ENCODE assay signal across 15 mouse cellular contexts in the genomic region with DNA sequence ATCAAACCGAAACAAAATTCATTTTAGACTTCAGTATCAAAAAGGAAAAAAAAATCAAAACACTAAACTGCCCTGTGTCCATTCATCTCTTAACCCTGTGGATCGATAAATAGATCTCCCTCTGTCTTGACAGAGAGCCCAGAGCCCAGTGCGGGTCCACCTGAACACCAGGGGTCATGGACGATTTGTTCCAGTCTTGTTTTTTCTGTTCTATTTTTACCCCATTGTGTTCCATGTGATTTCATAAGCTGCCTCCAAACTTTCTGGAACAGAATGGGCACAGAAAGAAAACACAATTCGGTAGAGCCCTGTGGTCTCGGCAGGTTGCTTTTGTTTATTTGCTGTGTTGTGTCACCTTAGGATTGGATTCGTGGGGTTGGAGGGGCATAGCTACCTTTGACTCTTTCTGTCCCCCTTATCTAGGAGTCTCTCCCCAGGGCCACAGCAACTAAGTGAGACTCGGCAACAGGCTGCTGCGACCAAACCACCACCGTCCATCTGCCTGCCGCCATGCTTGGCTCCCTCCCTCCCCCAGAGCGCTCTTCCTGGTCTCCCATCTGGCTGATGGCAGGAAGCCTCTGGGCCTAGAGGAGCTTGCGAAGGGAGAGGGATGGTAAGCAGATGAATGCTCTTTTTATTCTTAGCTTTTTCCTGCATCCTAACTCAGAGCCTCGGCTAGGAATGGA. TPM values are rescaled to one million over a fixed set of nuclear protein-coding genes. Genes with fewer than 3 reads are reported as not detected.
DNase-seq lines count a peak whose midpoint lies in the region; ATAC-seq and TF ChIP-seq lines count a peak whose summit lies in the region.
"Had no signal": no experiment of that assay in that cellular context is flagged by ENCODE, and none has a peak within 500 bp of the region (broad histone marks: within the 10 kb centered on the region; RNA-seq: fewer than 3 reads in every experiment).

No protein-coding gene starts in this region.

- TF ChIP-seq CTCF in heart, adult 2 months (IDR thresholded peaks at IDR 0.05): peak; percentile 19; the same call in 1 of the 2 replicates

- no peaks in the 10 kb centered on the region for H3K27me3 ChIP-seq in heart, adult 2 months (ENCODE audit: control insufficient read depth, insufficient read depth, low read length)
- H3K27me3 ChIP-seq in heart, embryonic 10.5 days (ENCODE audit: insufficient read depth, poor library complexity, severe bottlenecking): no peaks in the 10 kb centered on the region
- H3K27me3 ChIP-seq in embryonic facial prominence, embryonic 15.5 days: no peaks in the 10 kb centered on the region
- H3K27me3 ChIP-seq: midbrain, embryonic 13.5 days; neural tube, embryonic 15.5 days had no signal

- peaks cover 14% of the 10 kb centered on the region for H3K4me1 ChIP-seq in heart, adult 2 months (ENCODE audit: control insufficient read depth, insufficient read depth, low read length)
- H3K4me1 ChIP-seq in heart, embryonic 10.5 days: peaks cover 30% of the 10 kb centered on the region
- peaks cover 41% of the 10 kb centered on the region for H3K4me1 ChIP-seq in embryonic facial prominence, embryonic 15.5 days

- TF ChIP-seq EP300 in heart, adult 2 months (IDR thresholded peaks at IDR 0.05; ENCODE audit: insufficient read depth, low read depth, low read length): 0 out of 2 replicates have a peak, but pooled peaks have one; percentile 10

- H3K36me3 ChIP-seq in heart, adult 2 months (ENCODE audit: control insufficient read depth, insufficient read depth, low read length): no peaks in the 10 kb centered on the region
- H3K36me3 ChIP-seq in heart, embryonic 10.5 days: peaks cover 29% of the 10 kb centered on the region
- H3K36me3 ChIP-seq in embryonic facial prominence, embryonic 15.5 days: peaks cover 21% of the 10 kb centered on the region

- ATAC-seq in embryonic facial prominence, embryonic 15.5 days (ENCODE audit: insufficient number of reproducible peaks, low FRiP score, low TSS enrichment, low read depth): no peak
- ATAC-seq: intestine, embryonic 16.5 days; midbrain, embryonic 13.5 days had no signal

- intact Hi-C loops in heart, adult 2 months (cut with DNase I): no loop called here
- intact Hi-C loops in left cerebral cortex, postnatal 4 days (cut with DNase I): no loop called here
- intact Hi-C loops in left cerebral cortex, postnatal 36 days (cut with DNase I): no loop called here

- H3K27ac ChIP-seq in heart, adult 2 months: peak overlapping the region; percentile 58
- H3K27ac ChIP-seq in heart, embryonic 10.5 days: no peak overlapping the region
- H3K27ac ChIP-seq in embryonic facial prominence, embryonic 15.5 days (replicated peaks): peak overlapping the region; percentile 22; the same call in 1 of the 2 replicates
- H3K27ac ChIP-seq: midbrain, embryonic 13.5 days; neural tube, embryonic 15.5 days had no signal

- H3K9ac ChIP-seq in heart, adult 2 months (ENCODE audit: low read depth, low read length): peak overlapping the region; percentile 21; the same call in 1 of the 2 replicates
- H3K9ac ChIP-seq in embryonic facial prominence, embryonic 15.5 days: no peak overlapping the region
- H3K9ac ChIP-seq: midbrain, embryonic 13.5 days; neural tube, embryonic 15.5 days had no signal

- H3K79me2 ChIP-seq in heart, adult 2 months (replicated peaks; ENCODE audit: control insufficient read depth, insufficient read depth, low read length): no peaks in the 10 kb centered on the region

- peak overlapping the region; percentile 14; the same call in 1 of the 2 replicates for H3K4me3 ChIP-seq in heart, adult 2 months
- no peak overlapping the region for H3K4me3 ChIP-seq in heart, embryonic 10.5 days
- H3K4me3 ChIP-seq in embryonic facial prominence, embryonic 15.5 days (replicated peaks): no peak overlapping the region
- H3K4me3 ChIP-seq: midbrain, embryonic 13.5 days; neural tube, embryonic 15.5 days had no signal

- no peak for TF ChIP-seq POLR2A in heart, adult 2 months (IDR thresholded peaks at IDR 0.05; ENCODE audit: insufficient read depth, low read depth, low read length)

- no peak for DNase-seq in heart, adult 2 months
- DNase-seq in heart, embryonic 10.5 days (ENCODE audit: low spot score): no peak
- DNase-seq in left cerebral cortex, postnatal 4 days: peak; percentile 58
- no peak for DNase-seq in left cerebral cortex, postnatal 36 days (ENCODE audit: low spot score in 2 of 2)
- DNase-seq in adipocyte (ENCODE audit: low spot score): peak; percentile 44
- no peak for DNase-seq in retina, postnatal 1 day
- DNase-seq in gastrocnemius, postnatal 10 days: no peak
- DNase-seq: lung, postnatal 14 days; thymus, adult 18-20 months had no signal

- H3K4me2 ChIP-seq in embryonic facial prominence, embryonic 15.5 days (replicated peaks): no peak overlapping the region
- H3K4me2 ChIP-seq: midbrain, embryonic 13.5 days; neural tube, embryonic 15.5 days had no signal

- H3K9me3 ChIP-seq in heart, embryonic 10.5 days: no peaks in the 10 kb centered on the region
- H3K9me3 ChIP-seq in embryonic facial prominence, embryonic 15.5 days (replicated peaks): no peaks in the 10 kb centered on the region
- H3K9me3 ChIP-seq: midbrain, embryonic 13.5 days; neural tube, embryonic 15.5 days had no signal

- WGBS in heart, adult 2 months: 35% methylated on average over 14 of the region's 14 CpGs
- 56% methylated on average over 14 of the region's 14 CpGs for WGBS in heart, embryonic 10.5 days
- 61% methylated on average over 14 of the region's 14 CpGs for WGBS in embryonic facial prominence, embryonic 15.5 days

RNA-seq across cellular contexts. Expression of a gene that starts 12.7 kb away (rescaled TPM):
- not detected for total RNA-seq in heart, adult 2 months (2021)
- 0.18 TPM in 1 of 2 replicates, not detected in the other for polyA plus RNA-seq in heart, adult 2 months (2012; rRNA removed)
- polyA plus RNA-seq in heart, embryonic 10.5 days (2016; fragmentation: Nextera tagmentation; extraction: Ambion mirVana): 0.15 and 0.34 TPM in 2 replicates
- not detected for total RNA-seq in left cerebral cortex, postnatal 4 days (2021)
- not detected for total RNA-seq in left cerebral cortex, postnatal 36 days (2021)
- 1.6 and 2.1 TPM in 2 replicates for polyA plus RNA-seq in embryonic facial prominence, embryonic 15.5 days (2015; fragmentation: Nextera tagmentation; extraction: Ambion mirVana)
- total RNA-seq in gastrocnemius, postnatal 10 days (2021): not detected
- total RNA-seq: gastrocnemius, postnatal 4 days had no signal
- polyA plus RNA-seq: small intestine, adult 2 months had no signal

RNA-seq across cellular contexts. Expression of a gene that starts 29.1 kb away (rescaled TPM):
- total RNA-seq in heart, adult 2 months (2021): 10 to 100 TPM; 20.6 to 23.2 TPM
- 12.3 and 12.9 TPM in 2 replicates for polyA plus RNA-seq in heart, adult 2 months (2012; rRNA removed)
- 30.4 and 45.4 TPM in 2 replicates for polyA plus RNA-seq in heart, embryonic 10.5 days (2016; fragmentation: Nextera tagmentation; extraction: Ambion mirVana)
- 10 to 100 TPM; 53.1 to 53.4 TPM for total RNA-seq in left cerebral cortex, postnatal 4 days (2021)
- total RNA-seq in left cerebral cortex, postnatal 36 days (2021): 10 to 100 TPM; 21.9 to 29.8 TPM
- polyA plus RNA-seq in embryonic facial prominence, embryonic 15.5 days (2015; fragmentation: Nextera tagmentation; extraction: Ambion mirVana): 82.2 and 86.2 TPM in 2 replicates
- 10 to 100 TPM; 19.1 to 22.0 TPM for total RNA-seq in gastrocnemius, postnatal 10 days (2021)

RNA-seq across cellular contexts. Expression of a gene that starts 38.3 kb away (rescaled TPM):
- total RNA-seq in heart, adult 2 months (2021): 1 to 10 TPM; 5.8 to 6.4 TPM
- polyA plus RNA-seq in heart, adult 2 months (2012; rRNA removed): 4.7 and 7.8 TPM in 2 replicates
- polyA plus RNA-seq in heart, embryonic 10.5 days (2016; fragmentation: Nextera tagmentation; extraction: Ambion mirVana): 21.8 and 26.3 TPM in 2 replicates
- total RNA-seq in left cerebral cortex, postnatal 4 days (2021): 10 to 100 TPM; 19.2 to 19.4 TPM
- total RNA-seq in left cerebral cortex, postnatal 36 days (2021): 10 to 100 TPM; 11.5 to 14.9 TPM
- 19.2 and 19.6 TPM in 2 replicates for polyA plus RNA-seq in embryonic facial prominence, embryonic 15.5 days (2015; fragmentation: Nextera tagmentation; extraction: Ambion mirVana)
- total RNA-seq in gastrocnemius, postnatal 10 days (2021): 10 to 100 TPM in 1 of 2 experiments, 1 to 10 TPM in 1; 7.3 to 10.9 TPM

RNA-seq across cellular contexts. Expression of a gene that starts 38.6 kb away (rescaled TPM):
- 10 to 100 TPM; 15.3 to 16.4 TPM for total RNA-seq in heart, adult 2 months (2021)
- 10.7 and 12.4 TPM in 2 replicates for polyA plus RNA-seq in heart, adult 2 months (2012; rRNA removed)
- 56.2 and 60.7 TPM in 2 replicates for polyA plus RNA-seq in heart, embryonic 10.5 days (2016; fragmentation: Nextera tagmentation; extraction: Ambion mirVana)
- 10 to 100 TPM; 28.1 to 29.3 TPM for total RNA-seq in left cerebral cortex, postnatal 4 days (2021)
- total RNA-seq in left cerebral cortex, postnatal 36 days (2021): 10 to 100 TPM; 28.3 to 31.6 TPM
- polyA plus RNA-seq in embryonic facial prominence, embryonic 15.5 days (2015; fragmentation: Nextera tagmentation; extraction: Ambion mirVana): 48.6 and 49.5 TPM in 2 replicates
- 10 to 100 TPM; 34.8 to 37.9 TPM for total RNA-seq in gastrocnemius, postnatal 10 days (2021)

Comparison
In these comparisons a context has a peak if more than half of its experiments do, and no peak if none do; other contexts are left out.
1. DNase-seq: peak in left cerebral cortex, postnatal 4 days (single experiment) and adipocyte (single experiment); none in heart, adult 2 months (0 of 2), heart, embryonic 10.5 days (single experiment), left cerebral cortex, postnatal 36 days (0 of 2), retina, postnatal 1 day (single experiment) and gastrocnemius, postnatal 10 days (single experiment).